Comparison of ENCODE assay signal across 8 mouse cellular contexts in the genomic region with DNA sequence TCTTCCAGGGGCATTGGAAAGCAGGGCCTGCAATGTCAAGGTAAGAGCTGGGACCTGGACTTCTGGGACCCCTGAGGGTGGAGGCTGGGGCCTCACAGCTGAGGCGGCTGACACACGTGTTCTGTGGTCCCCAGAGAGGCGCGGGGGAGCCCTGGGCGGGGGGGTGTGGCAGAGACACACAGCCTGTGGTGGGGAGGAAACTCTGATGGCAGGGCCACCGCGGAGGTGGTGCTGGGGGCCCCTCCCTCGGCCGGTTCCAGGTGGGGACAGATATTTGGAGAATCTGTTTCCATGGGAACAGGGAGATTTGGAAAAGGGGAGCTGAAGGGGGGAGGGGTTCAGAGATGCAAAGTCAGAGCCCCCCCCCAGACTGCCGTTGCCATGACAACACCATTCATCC. TPM values are rescaled to one million over a fixed set of nuclear protein-coding genes. Genes with fewer than 3 reads are reported as not detected.
DNase-seq lines count a peak whose midpoint lies in the region.

No protein-coding gene starts in this region.

- peaks cover 38% of the 10 kb centered on the region for H3K4me1 ChIP-seq in forebrain, embryonic 10.5 days

- no peaks in the 10 kb centered on the region for H3K9me3 ChIP-seq in forebrain, embryonic 10.5 days

- intact Hi-C loops in left cerebral cortex, postnatal 36 days (cut with DNase I), result loop anchor here (5.0 kb wide), 1 partner anchor 82 kb away; no protein-coding TSS in a partner anchor

- peaks cover 69% of the 10 kb centered on the region for H3K27me3 ChIP-seq in forebrain, embryonic 10.5 days (ENCODE audit: poor library complexity, severe bottlenecking)

- DNase-seq in embryo, embryonic 11 days, result peak; percentile 28
- no peak for DNase-seq in embryo, embryonic 10.5 days (ENCODE audit: low spot score)
- peak; percentile 85 for DNase-seq in A20 (ENCODE audit: low read depth, low spot score)
- peak; percentile 26 for DNase-seq in forebrain, embryonic 10.5 days (ENCODE audit: extremely low spot score, low spot score)
- DNase-seq in left cerebral cortex, postnatal 36 days (ENCODE audit: low spot score in 2 of 2), result peak; percentile 50 to 63
- peak; percentile 61 for DNase-seq in right cerebral cortex, postnatal 25 days
- DNase-seq in adrenal gland, postnatal 10 days, result no peak
- DNase-seq in kidney, postnatal 4 days, result no peak

- H3K36me3 ChIP-seq in forebrain, embryonic 10.5 days (replicated peaks), result no peaks in the 10 kb centered on the region

- no peak overlapping the region for H3K27ac ChIP-seq in forebrain, embryonic 10.5 days

- 4% methylated on average over 10 of the region's 10 CpGs for WGBS in forebrain, embryonic 10.5 days

- peak overlapping the region; percentile 59 for H3K4me3 ChIP-seq in forebrain, embryonic 10.5 days

RNA-seq across cellular contexts. Expression of a gene that starts 15.3 kb away (rescaled TPM):
- polyA plus RNA-seq in forebrain, embryonic 10.5 days (2016; fragmentation: Nextera tagmentation; extraction: Ambion mirVana), result 0.71 and 1.2 TPM in 2 replicates
- total RNA-seq in left cerebral cortex, postnatal 36 days (2021), result 100 to 1,000 TPM; 257 to 278 TPM
- total RNA-seq in adrenal gland, postnatal 10 days (2021), result 1 to 10 TPM; 1.6 to 2.6 TPM

RNA-seq across cellular contexts. Expression of a gene that starts 15.4 kb away (rescaled TPM):
- polyA plus RNA-seq in forebrain, embryonic 10.5 days (2016; fragmentation: Nextera tagmentation; extraction: Ambion mirVana), result 20.9 and 25.0 TPM in 2 replicates
- 10 to 100 TPM; 64.1 to 67.8 TPM for total RNA-seq in left cerebral cortex, postnatal 36 days (2021)
- total RNA-seq in adrenal gland, postnatal 10 days (2021), result 100 to 1,000 TPM; 110 to 126 TPM

RNA-seq across cellular contexts. Expression of a gene that starts 28.5 kb away (rescaled TPM):
- 1.7 and 2.2 TPM in 2 replicates for polyA plus RNA-seq in forebrain, embryonic 10.5 days (2016; fragmentation: Nextera tagmentation; extraction: Ambion mirVana)
- 100 to 1,000 TPM; 182 to 196 TPM for total RNA-seq in left cerebral cortex, postnatal 36 days (2021)
- total RNA-seq in adrenal gland, postnatal 10 days (2021), result 1 to 10 TPM; 8.8 to 9.4 TPM

RNA-seq across cellular contexts. Expression of a gene that starts 54.8 kb away (rescaled TPM):
- not detected in 2 replicates for polyA plus RNA-seq in forebrain, embryonic 10.5 days (2016; fragmentation: Nextera tagmentation; extraction: Ambion mirVana)
- total RNA-seq in left cerebral cortex, postnatal 36 days (2021), result not detected
- total RNA-seq in adrenal gland, postnatal 10 days (2021), result 1 to 10 TPM in 1 of 2 experiments, under 1 TPM in 1; 0.15 to 1.0 TPM

Comparison
In these comparisons a context has a peak if more than half of its experiments do, and no peak if none do; other contexts are left out.
1. DNase-seq: peak in embryo, embryonic 11 days (single experiment), A20 (single experiment), forebrain, embryonic 10.5 days (single experiment), left cerebral cortex, postnatal 36 days (2 of 2) and right cerebral cortex, postnatal 25 days (single experiment); none in embryo, embryonic 10.5 days (single experiment), adrenal gland, postnatal 10 days (single experiment) and kidney, postnatal 4 days (0 of 2).
2. RNA of a gene that starts 15.3 kb away (total RNA-seq): 257 to 278 TPM in left cerebral cortex, postnatal 36 days; 1.6 to 2.6 TPM in adrenal gland, postnatal 10 days; every median in the first group is over 10 times any median in the second.
3. RNA of a gene that starts 28.5 kb away (total RNA-seq): 182 to 196 TPM in left cerebral cortex, postnatal 36 days; 8.8 to 9.4 TPM in adrenal gland, postnatal 10 days; every median in the first group is over 10 times any median in the second.